Mouse (Mus musculus) ES-Bruce4 (cell line): ENCODE results near the gene Zcchc14. TPM values are rescaled to one million over a fixed set of nuclear protein-coding genes. Genes with fewer than 3 reads are reported as not detected.

Experiments
- H3K27ac ChIP-seq: 2 replicates; pipeline ENCODE4 v1.5.1; 2012; ENCODE audit warnings: low read length, inconsistent platforms; ENCODE audit not compliant: insufficient read depth
- H3K27me3 ChIP-seq: 2 replicates; pipeline ENCODE4 v1.6.1; 2012; ENCODE audit warnings: mild to moderate bottlenecking, low read length, inconsistent platforms; ENCODE audit not compliant: control insufficient read depth, poor library complexity, insufficient read depth, severe bottlenecking
- H3K36me3 ChIP-seq: 2 replicates; pipeline ENCODE4 v1.6.1; 2012; ENCODE audit warnings: inconsistent platforms, mild to moderate bottlenecking, low read length, moderate library complexity; ENCODE audit not compliant: control insufficient read depth, poor library complexity, insufficient read depth, severe bottlenecking
- H3K4me1 ChIP-seq: one replicate; pipeline ENCODE4 v1.8.1; 2011; ENCODE audit warnings: low read length; ENCODE audit not compliant: control insufficient read depth, insufficient read depth
- H3K4me3 ChIP-seq: 2 replicates; pipeline ENCODE4 v1.5.1; 2011; ENCODE audit warnings: low read depth, mild to moderate bottlenecking, low read length
- H3K9ac ChIP-seq: 2 replicates; pipeline ENCODE4 v1.6.1; 2012; ENCODE audit warnings: low read depth, mild to moderate bottlenecking, inconsistent platforms; ENCODE audit not compliant: poor library complexity, severe bottlenecking
- H3K9me3 ChIP-seq: replicated peaks from 2 replicates; pipeline ENCODE4 v1.6.1; 2012; ENCODE audit warnings: mild to moderate bottlenecking, low read length, inconsistent platforms; ENCODE audit not compliant: control insufficient read depth, poor library complexity, insufficient read depth, severe bottlenecking
- CTCF ChIP-seq: IDR thresholded peaks from one replicate; pipeline ENCODE4 v1.8.1; 2011; ENCODE audit warnings: low read depth, low read length
- EP300 ChIP-seq: IDR thresholded peaks from 2 replicates; pipeline ENCODE4 v1.6.1; 2011; ENCODE audit warnings: low read depth, low read length; ENCODE audit not compliant: insufficient read depth
- POLR2A ChIP-seq: IDR thresholded peaks from one replicate; pipeline ENCODE4 v1.8.1; 2011; ENCODE audit warnings: low read length; ENCODE audit not compliant: insufficient read depth
- polyA plus RNA-seq: library from polyadenylated mRNA; stranded (reverse); fragments of >200 nt; gene quantifications from 2 replicates; pipeline ENCODE4 v1.2.4, GENCODE M21; 2011; ENCODE audit warnings: low read depth; ENCODE audit not compliant: missing spikeins, insufficient read depth, insufficient read length

The Zcchc14 gene
- polyA plus RNA-seq, 1 experiment = 39.9 TPM

- Histone ChIP-seq H3K9ac (no peak overlapping the region), H3K27ac (no peak overlapping the region), H3K4me3 (no peak overlapping the region), H3K36me3 (no peaks in the 10 kb centered on the region), H3K4me1 (no peaks in the 10 kb centered on the region), H3K27me3 (no peaks in the 10 kb centered on the region), H3K9me3 (no peaks in the 10 kb centered on the region)
- TF ChIP-seq POLR2A (no peak), EP300 (no peak), CTCF (no peak)
Measured at GRCm38 (mm10) chr8:121678696-121679095, 26.0 kb upstream of the Zcchc14 start.

GRCm38 (mm10) chr8:121675701-121676100, 23.0 kb upstream of the Zcchc14 start:
- H3K36me3 ChIP-seq = no peaks in the 10 kb centered on the region
- H3K27ac ChIP-seq = no peak overlapping the region
- TF ChIP-seq CTCF (no peak), EP300 (no peak), POLR2A (no peak)
- H3K9me3 ChIP-seq = no peaks in the 10 kb centered on the region
- H3K27me3 ChIP-seq = no peaks in the 10 kb centered on the region
- H3K9ac ChIP-seq = peak overlapping the region; percentile 53
- no peaks in the 10 kb centered on the region for H3K4me1 ChIP-seq
- peak overlapping the region; percentile 49 for H3K4me3 ChIP-seq

GRCm38 (mm10) chr8:121675161-121675560, 22.5 kb upstream of the Zcchc14 start:
- TF ChIP-seq POLR2A (no peak), CTCF (no peak), EP300 (no peak)
- no peaks in the 10 kb centered on the region for H3K9me3 ChIP-seq
- no peaks in the 10 kb centered on the region for H3K4me1 ChIP-seq
- no peak overlapping the region for H3K27ac ChIP-seq
- H3K27me3 ChIP-seq = no peaks in the 10 kb centered on the region
- no peaks in the 10 kb centered on the region for H3K36me3 ChIP-seq
- H3K9ac ChIP-seq = peak overlapping the region; percentile 53
- H3K4me3 ChIP-seq = peak overlapping the region; percentile 49

GRCm38 (mm10) chr8:121674524-121674923, 21.8 kb upstream of the Zcchc14 start:
- Histone ChIP-seq H3K9ac (no peak overlapping the region), H3K27ac (no peak overlapping the region), H3K36me3 (no peaks in the 10 kb centered on the region), H3K4me3 (no peak overlapping the region), H3K9me3 (no peaks in the 10 kb centered on the region), H3K27me3 (no peaks in the 10 kb centered on the region), H3K4me1 (no peaks in the 10 kb centered on the region)
- no peak for TF ChIP-seq EP300
- TF ChIP-seq CTCF = peak; percentile 36
- TF ChIP-seq POLR2A = no peak

GRCm38 (mm10) chr8:121673917-121674316, 21.2 kb upstream of the Zcchc14 start:
- no peak overlapping the region for H3K9ac ChIP-seq
- H3K27ac ChIP-seq = no peak overlapping the region
- H3K4me1 ChIP-seq = no peaks in the 10 kb centered on the region
- no peaks in the 10 kb centered on the region for H3K36me3 ChIP-seq
- no peaks in the 10 kb centered on the region for H3K27me3 ChIP-seq
- no peaks in the 10 kb centered on the region for H3K9me3 ChIP-seq
- TF ChIP-seq CTCF = no peak
- TF ChIP-seq EP300 = no peak
- TF ChIP-seq POLR2A = no peak
- H3K4me3 ChIP-seq = no peak overlapping the region

GRCm38 (mm10) chr8:121673153-121673552, 20.5 kb upstream of the Zcchc14 start:
- H3K4me3 ChIP-seq = no peak overlapping the region
- H3K36me3 ChIP-seq = no peaks in the 10 kb centered on the region
- H3K9ac ChIP-seq = no peak overlapping the region
- H3K9me3 ChIP-seq = no peaks in the 10 kb centered on the region
- TF ChIP-seq POLR2A (no peak), EP300 (no peak), CTCF (no peak)
- no peaks in the 10 kb centered on the region for H3K4me1 ChIP-seq
- H3K27ac ChIP-seq = no peak overlapping the region
- H3K27me3 ChIP-seq = no peaks in the 10 kb centered on the region
